Mouse (Mus musculus): ENCODE measurements around the gene Fam118b. TPM values are rescaled to one million over a fixed set of nuclear protein-coding genes. Genes with fewer than 3 reads are reported as not detected.

Gene Fam118b
- polyA plus RNA-seq, 1 experiment = 19.8 TPM

- TF ChIP-seq MYOD1 (IDR thresholded peaks at IDR 0.05; ENCODE audit: control insufficient read depth, insufficient read length, low read depth) = no peak
- no peak for TF ChIP-seq MAX (IDR thresholded peaks at IDR 0.05)
- no peak for TF ChIP-seq CEBPB (IDR thresholded peaks at IDR 0.05; ENCODE audit: low read depth)
- no peak for TF ChIP-seq MYOG (IDR thresholded peaks at IDR 0.05; ENCODE audit: control insufficient read depth, extremely low read depth, insufficient read length)
- no peak for TF ChIP-seq USF1 (IDR thresholded peaks at IDR 0.05; ENCODE audit: low read depth)
- no peak for TF ChIP-seq FOSL1 (IDR thresholded peaks at IDR 0.05; ENCODE audit: insufficient read depth, low read length, poor library complexity, severe bottlenecking)
- no peak for TF ChIP-seq CTCF (IDR thresholded peaks at IDR 0.05; ENCODE audit: control insufficient read depth, insufficient read depth, insufficient read length)
- peaks cover 6% of the 10 kb centered on the region for H3K36me3 ChIP-seq (ENCODE audit: control insufficient read depth, insufficient read depth)
- H3K79me2 ChIP-seq (ENCODE audit: control insufficient read depth, insufficient read depth) = peaks cover 8% of the 10 kb centered on the region
- no peak overlapping the region for H3ac ChIP-seq (ENCODE audit: control insufficient read depth, insufficient read length, low read depth)
- H3K79me3 ChIP-seq (ENCODE audit: low read depth) = peaks cover 2% of the 10 kb centered on the region
- H3K4me3 ChIP-seq (ENCODE audit: insufficient read depth, poor library complexity, severe bottlenecking) = no peak overlapping the region
- H3K27me3 ChIP-seq (ENCODE audit: control insufficient read depth, insufficient read depth, insufficient read length) = no peaks in the 10 kb centered on the region
Measured at GRCm38 (mm10) chr9:35194048-35194447, 73.6 kb downstream of the Fam118b start.

GRCm38 (mm10) chr9:35192983-35193542, 74.5 kb downstream of the Fam118b start:
- Histone ChIP-seq H3K79me2 (ENCODE audit: control insufficient read depth, insufficient read depth) (no peaks in the 10 kb centered on the region), H3K4me3 (ENCODE audit: insufficient read depth, poor library complexity, severe bottlenecking) (no peak overlapping the region), H3K36me3 (ENCODE audit: control insufficient read depth, insufficient read depth) (peaks cover 6% of the 10 kb centered on the region), H3K79me3 (ENCODE audit: low read depth) (peaks cover 2% of the 10 kb centered on the region), H3K27me3 (ENCODE audit: control insufficient read depth, insufficient read depth, insufficient read length) (no peaks in the 10 kb centered on the region), H3ac (ENCODE audit: control insufficient read depth, insufficient read length, low read depth) (no peak overlapping the region)
- no peak for TF ChIP-seq MAX (IDR thresholded peaks at IDR 0.05)
- no peak for TF ChIP-seq CTCF (IDR thresholded peaks at IDR 0.05; ENCODE audit: control insufficient read depth, insufficient read depth, insufficient read length)
- no peak for TF ChIP-seq USF1 (IDR thresholded peaks at IDR 0.05; ENCODE audit: low read depth)
- TF ChIP-seq MYOG (IDR thresholded peaks at IDR 0.05; ENCODE audit: control insufficient read depth, extremely low read depth, insufficient read length) = no peak
- TF ChIP-seq MYOD1 (IDR thresholded peaks at IDR 0.05; ENCODE audit: control insufficient read depth, insufficient read length, low read depth) = no peak
- no peak for TF ChIP-seq CEBPB (IDR thresholded peaks at IDR 0.05; ENCODE audit: low read depth)
- no peak for TF ChIP-seq FOSL1 (IDR thresholded peaks at IDR 0.05; ENCODE audit: insufficient read depth, low read length, poor library complexity, severe bottlenecking)

- Histone ChIP-seq H3K79me3 (ENCODE audit: low read depth) (peaks cover 2% of the 10 kb centered on the region), H3K79me2 (ENCODE audit: control insufficient read depth, insufficient read depth) (no peaks in the 10 kb centered on the region), H3K4me3 (ENCODE audit: insufficient read depth, poor library complexity, severe bottlenecking) (no peak overlapping the region), H3K27me3 (ENCODE audit: control insufficient read depth, insufficient read depth, insufficient read length) (no peaks in the 10 kb centered on the region), H3ac (ENCODE audit: control insufficient read depth, insufficient read length, low read depth) (no peak overlapping the region), H3K36me3 (ENCODE audit: control insufficient read depth, insufficient read depth) (peaks cover 14% of the 10 kb centered on the region)
- TF ChIP-seq MYOG (IDR thresholded peaks at IDR 0.05; ENCODE audit: control insufficient read depth, extremely low read depth, insufficient read length) (no peak), FOSL1 (IDR thresholded peaks at IDR 0.05; ENCODE audit: insufficient read depth, low read length, poor library complexity, severe bottlenecking) (no peak), USF1 (IDR thresholded peaks at IDR 0.05; ENCODE audit: low read depth) (no peak), MYOD1 (IDR thresholded peaks at IDR 0.05; ENCODE audit: control insufficient read depth, insufficient read length, low read depth) (no peak), CEBPB (IDR thresholded peaks at IDR 0.05; ENCODE audit: low read depth) (no peak), CTCF (IDR thresholded peaks at IDR 0.05; ENCODE audit: control insufficient read depth, insufficient read depth, insufficient read length) (no peak), MAX (IDR thresholded peaks at IDR 0.05) (no peak)
Measured at GRCm38 (mm10) chr9:35188700-35189099, 78.9 kb downstream of the Fam118b start.

- Histone ChIP-seq H3K79me3 (ENCODE audit: low read depth) (no peaks in the 10 kb centered on the region), H3K27me3 (ENCODE audit: control insufficient read depth, insufficient read depth, insufficient read length) (no peaks in the 10 kb centered on the region), H3K79me2 (ENCODE audit: control insufficient read depth, insufficient read depth) (no peaks in the 10 kb centered on the region), H3ac (ENCODE audit: control insufficient read depth, insufficient read length, low read depth) (no peak overlapping the region), H3K4me3 (ENCODE audit: insufficient read depth, poor library complexity, severe bottlenecking) (no peak overlapping the region), H3K36me3 (ENCODE audit: control insufficient read depth, insufficient read depth) (peaks cover 14% of the 10 kb centered on the region)
- no peak for TF ChIP-seq CEBPB (IDR thresholded peaks at IDR 0.05; ENCODE audit: low read depth)
- TF ChIP-seq MYOG (IDR thresholded peaks at IDR 0.05; ENCODE audit: control insufficient read depth, extremely low read depth, insufficient read length) = no peak
- TF ChIP-seq CTCF (IDR thresholded peaks at IDR 0.05; ENCODE audit: control insufficient read depth, insufficient read depth, insufficient read length) = no peak
- TF ChIP-seq MAX (IDR thresholded peaks at IDR 0.05) = no peak
- TF ChIP-seq USF1 (IDR thresholded peaks at IDR 0.05; ENCODE audit: low read depth) = no peak
- no peak for TF ChIP-seq MYOD1 (IDR thresholded peaks at IDR 0.05; ENCODE audit: control insufficient read depth, insufficient read length, low read depth)
Measured at GRCm38 (mm10) chr9:35187351-35187903, 80.2 kb downstream of the Fam118b start.

- peaks cover 14% of the 10 kb centered on the region for H3K36me3 ChIP-seq (ENCODE audit: control insufficient read depth, insufficient read depth)
- H3K79me2 ChIP-seq (ENCODE audit: control insufficient read depth, insufficient read depth) = no peaks in the 10 kb centered on the region
- no peaks in the 10 kb centered on the region for H3K27me3 ChIP-seq (ENCODE audit: control insufficient read depth, insufficient read depth, insufficient read length)
- H3K4me3 ChIP-seq (ENCODE audit: insufficient read depth, poor library complexity, severe bottlenecking) = no peak overlapping the region
- TF ChIP-seq MYOG (IDR thresholded peaks at IDR 0.05; ENCODE audit: control insufficient read depth, extremely low read depth, insufficient read length) (no peak), CTCF (IDR thresholded peaks at IDR 0.05; ENCODE audit: control insufficient read depth, insufficient read depth, insufficient read length) (no peak), MAX (IDR thresholded peaks at IDR 0.05) (no peak), FOSL1 (IDR thresholded peaks at IDR 0.05; ENCODE audit: insufficient read depth, low read length, poor library complexity, severe bottlenecking) (no peak), CEBPB (IDR thresholded peaks at IDR 0.05; ENCODE audit: low read depth) (no peak)
- no peak overlapping the region for H3ac ChIP-seq (ENCODE audit: control insufficient read depth, insufficient read length, low read depth)
- no peaks in the 10 kb centered on the region for H3K79me3 ChIP-seq (ENCODE audit: low read depth)
Measured at GRCm38 (mm10) chr9:35186430-35186829, 81.2 kb downstream of the Fam118b start.

Data from C2C12 (cell line).